Comparison of ENCODE assay signal across 14 mouse cellular contexts in the genomic region with DNA sequence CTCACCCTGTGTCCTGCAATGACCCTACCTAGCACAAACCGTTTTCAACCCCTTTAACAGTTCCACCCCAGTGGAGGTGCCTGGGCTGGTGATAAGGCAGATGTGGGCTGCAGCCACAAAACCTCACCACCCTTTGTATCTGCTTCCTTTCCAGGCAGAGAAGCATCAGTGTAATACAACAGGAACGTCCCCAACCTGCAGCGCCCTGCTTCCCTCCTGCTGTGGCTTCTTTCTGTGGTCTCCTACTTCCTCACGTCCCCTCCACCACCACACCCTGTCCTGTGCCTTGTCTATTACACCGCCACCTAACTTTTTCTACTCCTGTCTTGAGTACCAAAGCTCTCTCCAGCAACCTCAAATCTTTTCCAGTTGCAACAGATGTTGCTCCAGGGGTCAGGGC. TPM values are rescaled to one million over a fixed set of nuclear protein-coding genes. Genes with fewer than 3 reads are reported as not detected.
A peak's percentile ranks its signal among the peaks of the same experiment; 100 is the strongest.
DNase-seq lines count a peak whose midpoint lies in the region; ATAC-seq and TF ChIP-seq lines count a peak whose summit lies in the region.
"Had no signal": no experiment of that assay in that cellular context is flagged by ENCODE, and none has a peak within 500 bp of the region (broad histone marks: within the 10 kb centered on the region; RNA-seq: fewer than 3 reads in every experiment).

No protein-coding gene starts in this region.

- no peaks in the 10 kb centered on the region for H3K36me3 ChIP-seq in liver, embryonic 11.5 days (ENCODE audit: control insufficient read depth, insufficient read depth, low read length)
- no peaks in the 10 kb centered on the region for H3K36me3 ChIP-seq in forebrain, embryonic 14.5 days (ENCODE audit: control insufficient read depth, insufficient read depth, low read length)
- H3K36me3 ChIP-seq: hindbrain, embryonic 13.5 days; lung, embryonic 15.5 days had no signal

- no peak overlapping the region for H3K4me3 ChIP-seq in lung, adult 2 months (replicated peaks; ENCODE audit: extremely low read depth, low read depth, low read length)
- H3K4me3 ChIP-seq in liver, embryonic 11.5 days (ENCODE audit: low read depth, low read length), result no peak overlapping the region
- no peak overlapping the region for H3K4me3 ChIP-seq in forebrain, embryonic 14.5 days (ENCODE audit: low read depth, low read length)
- H3K4me3 ChIP-seq: heart, adult 2 months; hindbrain, embryonic 13.5 days; lung, embryonic 15.5 days had no signal

- H3K4me2 ChIP-seq in liver, embryonic 11.5 days, result no peak overlapping the region
- no peak overlapping the region for H3K4me2 ChIP-seq in forebrain, embryonic 14.5 days (ENCODE audit: low read length)
- H3K4me2 ChIP-seq: hindbrain, embryonic 13.5 days; lung, embryonic 15.5 days had no signal

- DNase-seq in lung, postnatal 25 days (ENCODE audit: low spot score), result peak; percentile 20
- DNase-seq in lung, adult 2 months, result no peak
- no peak for DNase-seq in liver, embryonic 11.5 days (ENCODE audit: low spot score)
- DNase-seq in spleen, adult 18-20 months, result peak; percentile 38 to 43
- DNase-seq in thymus, postnatal 4 days, result peak; percentile 57
- no peak for DNase-seq in Muller cell, postnatal 12 days (ENCODE audit: inconsistent ontology term)
- no peak for DNase-seq in left cerebral cortex, adult 18-20 months (ENCODE audit: low spot score in 2 of 2)
- no peak for DNase-seq in forebrain, embryonic 14.5 days (ENCODE audit: low spot score)
- DNase-seq: forebrain, postnatal 0 days; kidney, postnatal 14 days; right cerebral cortex, adult 18-20 months had no signal

- H3K27ac ChIP-seq in liver, embryonic 11.5 days (ENCODE audit: low read depth, low read length), result no peak overlapping the region
- H3K27ac ChIP-seq in forebrain, embryonic 14.5 days (ENCODE audit: low read depth, low read length), result no peak overlapping the region
- H3K27ac ChIP-seq: heart, adult 2 months; hindbrain, embryonic 13.5 days; lung, embryonic 15.5 days had no signal

- H3K4me1 ChIP-seq in lung, adult 2 months (ENCODE audit: control insufficient read depth, insufficient read depth, low read length), result no peaks in the 10 kb centered on the region
- H3K4me1 ChIP-seq in liver, embryonic 11.5 days (replicated peaks; ENCODE audit: control insufficient read depth, insufficient read depth, low read length), result 0 out of 2 replicates have a peak, but pooled peaks cover 3% of the 10 kb centered on the region
- H3K4me1 ChIP-seq in forebrain, embryonic 14.5 days (ENCODE audit: control insufficient read depth, insufficient read depth, low read length), result 0 out of 2 replicates have a peak, but pooled peaks cover 4% of the 10 kb centered on the region

- no peak for TF ChIP-seq POLR2A in lung, adult 2 months (IDR thresholded peaks at IDR 0.05; ENCODE audit: borderline replicate concordance, extremely low read depth, low read depth, low read length)

- no peak for TF ChIP-seq CTCF in lung, adult 2 months (IDR thresholded peaks at IDR 0.05; ENCODE audit: insufficient read depth, low read length)

- ATAC-seq in liver, embryonic 11.5 days (replicated peaks; ENCODE audit: low FRiP score), result 0 out of 2 replicates have a peak, but pooled peaks have one; percentile 34
- no peak for ATAC-seq in forebrain, embryonic 14.5 days
- ATAC-seq: forebrain, postnatal 0 days had no signal

- whole genome bisulfite sequencing in lung, adult 2 months, result 57% methylated on average over 5 of the region's 5 CpGs
- WGBS in liver, embryonic 11.5 days, result 35% methylated on average over 5 of the region's 5 CpGs
- WGBS in forebrain, embryonic 14.5 days, result 69% methylated on average over 5 of the region's 5 CpGs

- H3K9me3 ChIP-seq in liver, embryonic 11.5 days (ENCODE audit: control insufficient read depth, low read length), result no peaks in the 10 kb centered on the region
- no peaks in the 10 kb centered on the region for H3K9me3 ChIP-seq in forebrain, embryonic 14.5 days (replicated peaks; ENCODE audit: control insufficient read depth, low read length)
- H3K9me3 ChIP-seq: hindbrain, embryonic 13.5 days; lung, embryonic 15.5 days had no signal

- no peak overlapping the region for H3K9ac ChIP-seq in liver, embryonic 11.5 days (ENCODE audit: low read depth, low read length)
- H3K9ac ChIP-seq in forebrain, embryonic 14.5 days (ENCODE audit: low read length), result no peak overlapping the region
- H3K9ac ChIP-seq: forebrain, postnatal 0 days; hindbrain, embryonic 13.5 days; lung, embryonic 15.5 days had no signal

- no peaks in the 10 kb centered on the region for H3K27me3 ChIP-seq in liver, embryonic 11.5 days (replicated peaks; ENCODE audit: control insufficient read depth, insufficient read depth, low read length)
- H3K27me3 ChIP-seq in forebrain, embryonic 14.5 days (replicated peaks; ENCODE audit: control insufficient read depth, insufficient read depth, low read length), result no peaks in the 10 kb centered on the region
- H3K27me3 ChIP-seq: hindbrain, embryonic 13.5 days; lung, embryonic 15.5 days had no signal

RNA-seq across cellular contexts. Expression of a gene that starts 29.4 kb away (rescaled TPM):
- 16.9 and 19.3 TPM in 2 replicates for polyA plus RNA-seq in lung, adult 2 months (2012; rRNA removed)
- 4.4 and 4.7 TPM in 2 replicates for polyA plus RNA-seq in liver, embryonic 11.5 days (2014; fragmentation: Nextera tagmentation; extraction: Ambion mirVana)
- 100 to 1,000 TPM; 103 to 107 TPM for total RNA-seq in left cerebral cortex, adult 18-20 months (2021)
- 15.5 TPM in 2 replicates for polyA plus RNA-seq in forebrain, embryonic 14.5 days (2014; fragmentation: Nextera tagmentation; extraction: Ambion mirVana)

Comparison
In these comparisons a context has a peak if more than half of its experiments do, and no peak if none do; other contexts are left out.
1. DNase-seq: peak in lung, postnatal 25 days (single experiment), spleen, adult 18-20 months (2 of 2) and thymus, postnatal 4 days (single experiment); none in lung, adult 2 months (single experiment), liver, embryonic 11.5 days (single experiment), Muller cell, postnatal 12 days (single experiment), left cerebral cortex, adult 18-20 months (0 of 2) and forebrain, embryonic 14.5 days (single experiment).